Mouse (Mus musculus): Measurements from ENCODE around the gene Rer1.

DNA sequence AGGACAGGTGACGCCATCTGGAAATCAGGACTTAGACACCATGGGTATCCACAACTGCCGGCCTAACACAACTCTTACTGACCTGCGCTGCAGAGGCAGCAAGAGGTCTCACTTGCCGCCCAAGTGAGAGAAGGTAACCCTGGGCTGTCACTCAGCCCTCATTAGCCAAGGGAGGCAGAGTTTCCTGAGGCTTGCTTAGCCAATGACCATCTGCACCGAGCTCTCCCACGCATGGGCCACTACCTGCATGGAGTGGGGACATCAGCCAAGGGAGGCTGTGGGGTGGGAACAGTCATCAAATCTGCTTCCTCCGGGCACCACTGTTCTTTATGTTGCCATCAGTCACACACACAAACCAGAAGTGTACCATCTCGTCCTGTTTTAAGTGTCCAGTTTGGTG, 9.8 kb upstream of the Rer1 start:
- TF ChIP-seq CTCF (IDR thresholded peaks at IDR 0.05; ENCODE audit: control insufficient read depth, insufficient read depth, low read length) = no peak
- TF ChIP-seq POLR2A (IDR thresholded peaks at IDR 0.05; ENCODE audit: borderline replicate concordance, control insufficient read depth, low read depth, low read length) = no peak
